Mouse (Mus musculus) kidney, adult 18-20 months (tissue): ENCODE measurements around the gene Ebpl.
"Not testable (repeated sequence)": the region's sequence is repeated elsewhere in the genome, so short reads cannot be mapped to it uniquely, and the experiment has no call there.

ENCODE experiments used
- DNase-seq: peaks from one replicate; pipeline ENCODE4 v3.0.0; 2021

Ebpl gene

DNA sequence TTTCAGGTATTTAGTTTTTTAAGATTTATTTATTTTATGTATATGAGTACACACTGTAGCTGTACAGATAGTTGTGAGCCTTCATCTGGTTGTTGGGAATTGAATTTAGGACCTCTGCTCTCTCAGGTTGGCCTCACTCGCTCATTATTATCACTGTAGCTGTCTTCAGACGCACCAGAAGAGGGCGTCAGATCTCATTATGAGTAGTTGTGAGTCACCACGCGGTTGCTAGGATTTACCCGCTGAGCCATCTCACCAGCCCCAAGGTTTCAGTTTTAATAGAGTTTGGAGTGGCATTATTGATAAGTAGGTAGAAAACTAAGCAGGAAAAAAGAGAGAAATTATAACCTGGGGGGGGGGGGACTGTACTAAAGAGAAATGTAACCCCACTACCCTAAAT, 33.2 kb downstream of the Ebpl start:
- DNase-seq, result not testable (repeated sequence)

DNA sequence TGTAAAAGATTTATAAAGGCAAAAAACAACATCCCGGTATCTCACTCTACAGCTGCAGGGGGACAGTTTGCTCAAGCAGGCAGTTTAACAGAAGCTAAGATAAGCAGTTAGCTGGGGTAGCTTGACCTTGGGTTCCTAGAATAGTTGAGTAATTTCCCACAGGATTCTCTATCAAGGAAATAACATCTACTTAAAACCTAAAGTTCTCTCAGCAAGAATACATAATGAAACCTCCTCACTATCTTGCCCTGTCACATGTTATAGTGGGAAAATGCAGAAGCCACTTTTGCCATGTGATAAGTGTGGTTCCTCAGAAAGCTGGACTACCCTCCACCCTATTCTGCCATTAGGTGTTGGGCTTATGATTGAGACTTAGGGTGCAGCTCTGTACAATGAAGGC, 37.5 kb downstream of the Ebpl start:
- no peak for DNase-seq

DNA sequence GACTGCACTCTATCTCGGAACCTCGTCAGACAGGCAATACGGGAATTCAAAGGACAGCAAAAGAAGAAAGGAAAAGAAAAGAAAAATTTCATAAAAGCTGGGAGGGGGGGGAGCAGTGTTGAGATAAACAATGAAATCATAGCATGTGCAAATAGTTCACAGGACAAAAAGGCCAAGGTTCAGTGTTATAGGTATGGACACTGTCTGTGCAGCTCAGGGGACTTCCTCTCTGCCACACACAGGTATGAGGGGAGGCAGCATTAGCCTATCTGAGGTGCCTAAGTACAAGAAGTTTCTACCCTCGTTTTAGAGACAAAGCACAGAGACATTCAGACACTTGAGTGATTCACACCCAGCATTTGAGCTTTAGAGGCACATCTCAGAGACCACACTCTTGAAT, 39.0 kb downstream of the Ebpl start:
- DNase-seq, result no peak

DNA sequence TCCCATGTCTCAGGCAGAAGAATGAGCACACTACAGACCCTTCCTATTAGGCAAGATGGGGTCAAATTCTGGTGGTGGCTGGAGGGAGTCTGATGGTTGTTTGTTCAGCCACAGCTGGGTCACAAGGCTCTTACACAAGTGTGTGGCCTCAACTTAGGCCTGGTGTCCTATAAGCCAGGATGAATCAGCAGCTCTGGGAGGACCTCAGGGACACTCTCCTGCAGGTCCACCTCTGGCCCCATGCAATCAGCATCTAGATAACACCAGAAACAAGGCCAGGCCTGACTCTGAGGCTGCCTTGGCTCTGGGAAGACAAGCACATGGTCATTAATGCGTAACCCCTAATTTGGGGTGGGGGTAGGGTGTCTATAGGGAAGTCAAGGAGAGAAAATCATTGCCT, 39.5 kb downstream of the Ebpl start:
- no peak for DNase-seq

DNA sequence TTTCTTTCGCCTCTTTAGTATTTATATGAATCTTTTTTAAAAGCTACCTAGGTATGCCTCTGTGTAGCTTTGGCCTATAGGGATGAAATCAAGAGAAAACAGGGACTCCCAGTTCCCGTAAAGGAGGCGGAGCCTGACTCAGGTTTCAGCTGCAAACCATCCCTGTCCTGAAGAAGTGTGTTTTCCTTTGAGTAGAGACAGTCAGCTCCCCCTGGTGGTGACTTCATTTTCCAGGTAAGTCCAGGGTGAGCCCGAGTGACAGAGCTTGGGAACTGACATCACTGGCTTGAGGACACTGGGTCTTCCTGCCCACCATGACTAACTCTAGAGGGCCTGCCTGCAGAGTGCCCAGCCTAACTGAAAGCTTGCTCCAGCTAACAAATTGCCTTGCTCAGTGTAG, 43.4 kb downstream of the Ebpl start:
- peak; percentile 55 for DNase-seq

DNA sequence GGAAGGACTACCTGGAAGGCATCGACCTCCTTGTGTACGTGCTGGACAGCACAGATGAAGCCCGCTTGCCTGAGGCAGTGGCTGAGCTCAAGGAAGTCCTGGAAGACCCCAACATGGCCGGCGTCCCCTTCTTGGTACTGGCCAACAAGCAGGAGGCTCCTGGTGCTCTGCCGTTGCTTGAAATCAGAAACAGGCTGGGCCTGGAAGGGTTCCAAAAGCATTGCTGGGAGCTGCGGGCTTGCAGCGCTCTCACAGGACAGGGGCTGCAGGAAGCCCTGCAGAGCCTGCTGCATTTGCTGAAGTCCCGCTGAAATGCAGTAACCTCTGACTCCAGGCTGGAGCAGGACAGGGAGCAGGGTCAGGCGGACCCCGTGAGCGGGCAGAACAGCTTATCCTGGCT, 49.3 kb downstream of the Ebpl start:
- DNase-seq, result no peak

DNA sequence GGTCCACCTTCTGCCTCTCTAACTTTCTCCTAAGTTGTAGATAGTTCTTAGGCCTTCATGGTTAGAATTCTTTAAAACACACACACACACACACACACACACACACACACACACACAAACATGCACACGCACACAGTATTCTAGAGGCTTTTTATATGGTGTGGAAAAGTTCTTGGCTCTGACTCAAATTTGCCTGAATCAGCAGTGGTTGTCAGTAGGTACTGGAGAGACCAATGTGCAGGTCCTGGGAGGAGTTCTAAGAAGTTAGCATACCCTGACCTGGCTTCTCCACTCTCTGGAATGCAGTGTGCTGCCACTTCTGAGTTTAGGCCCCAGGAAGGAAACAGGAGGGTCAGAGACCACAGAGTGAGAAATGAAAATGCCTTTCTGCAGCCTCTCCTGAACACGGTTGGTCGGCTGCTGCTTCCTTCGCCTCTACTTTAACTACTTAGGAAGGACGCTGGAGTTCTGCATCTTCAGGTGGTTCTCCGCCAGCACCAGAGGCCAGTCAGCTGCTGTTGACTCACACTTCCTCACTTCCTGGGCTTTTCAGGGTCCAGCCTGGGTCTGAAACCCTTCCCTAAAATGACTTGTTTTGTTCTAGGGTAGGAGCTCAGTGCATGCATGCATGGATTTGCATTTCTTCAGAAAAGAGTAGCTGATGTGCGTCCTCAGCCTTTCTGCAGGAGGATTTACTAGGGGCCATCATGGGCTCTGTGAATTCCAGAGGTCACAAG, 50.0 kb downstream of the Ebpl start:
- no peak for DNase-seq

DNA sequence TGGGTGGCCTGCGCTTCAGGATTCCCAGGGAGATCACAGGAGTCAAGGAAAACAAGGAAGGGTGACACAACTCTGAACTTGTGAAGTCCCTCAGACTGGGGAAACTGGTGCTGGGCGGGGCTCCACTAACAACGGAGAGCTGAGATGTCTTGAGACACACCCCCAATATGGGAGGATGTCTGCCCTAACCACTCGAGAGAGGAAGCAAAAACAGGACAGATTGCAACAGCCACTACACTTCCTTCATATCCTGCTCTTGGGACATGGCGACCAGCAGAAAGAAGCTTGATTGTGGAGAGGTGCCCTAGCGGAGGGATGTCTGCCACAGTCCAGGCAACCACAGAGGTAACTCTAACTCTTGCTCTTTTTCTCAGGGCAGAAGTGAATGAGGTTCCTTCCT, 50.6 kb downstream of the Ebpl start, which contains the start of gene Arl11:
TSS of gene Arl11 (plus strand) at position 161 of the 400 bp plus-strand sequence.
- no peak for DNase-seq

DNA sequence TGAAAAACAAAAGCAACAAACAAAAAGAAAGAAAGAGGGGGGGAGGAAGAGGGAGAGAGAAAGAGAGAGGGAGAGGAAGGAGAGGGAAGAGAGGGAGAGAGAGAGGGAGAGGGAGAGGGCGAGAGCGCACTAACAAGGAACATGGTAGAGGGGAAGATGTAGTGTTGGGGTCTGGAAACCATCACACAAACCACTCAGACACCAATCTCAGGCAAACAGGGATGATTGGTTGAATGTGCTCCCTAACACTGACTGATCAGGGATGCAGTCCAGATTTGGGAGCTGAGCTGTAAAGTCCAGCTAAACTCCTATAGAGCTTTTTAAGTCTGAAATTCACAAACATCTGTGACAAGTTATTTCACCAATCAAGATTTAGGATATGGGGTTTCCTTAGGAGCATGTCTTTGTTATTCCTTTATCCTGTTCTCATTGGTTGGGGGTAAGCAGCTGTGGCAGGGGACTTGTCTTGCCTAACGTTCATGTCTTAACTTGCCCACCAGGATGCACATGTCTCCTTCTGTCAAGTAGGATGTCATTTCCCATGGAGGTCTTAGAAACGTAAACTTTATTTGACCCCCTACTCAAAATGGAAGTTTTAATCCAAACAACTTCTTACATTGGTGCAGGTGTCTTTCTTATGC, 56.1 kb downstream of the Ebpl start:
- no peak for DNase-seq

DNA sequence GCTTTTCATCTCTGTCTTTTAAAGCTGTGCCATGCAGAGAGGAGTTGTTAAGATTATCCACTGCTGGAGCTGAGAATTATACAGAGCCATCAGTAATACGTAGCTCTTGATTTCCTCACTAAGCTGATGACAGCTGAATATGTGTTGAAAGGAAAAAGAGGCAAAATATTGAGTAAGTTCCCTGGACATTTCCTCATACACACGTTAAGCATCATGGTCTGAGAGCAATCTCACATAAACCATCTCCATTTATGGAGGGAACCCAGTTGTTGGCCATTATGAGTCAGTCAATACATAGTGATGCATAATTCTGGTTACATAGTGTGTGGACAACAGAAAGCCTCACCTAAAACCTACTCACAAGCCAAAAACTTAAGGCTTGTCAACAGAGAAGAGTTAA, 57.8 kb downstream of the Ebpl start:
- no peak for DNase-seq

DNA sequence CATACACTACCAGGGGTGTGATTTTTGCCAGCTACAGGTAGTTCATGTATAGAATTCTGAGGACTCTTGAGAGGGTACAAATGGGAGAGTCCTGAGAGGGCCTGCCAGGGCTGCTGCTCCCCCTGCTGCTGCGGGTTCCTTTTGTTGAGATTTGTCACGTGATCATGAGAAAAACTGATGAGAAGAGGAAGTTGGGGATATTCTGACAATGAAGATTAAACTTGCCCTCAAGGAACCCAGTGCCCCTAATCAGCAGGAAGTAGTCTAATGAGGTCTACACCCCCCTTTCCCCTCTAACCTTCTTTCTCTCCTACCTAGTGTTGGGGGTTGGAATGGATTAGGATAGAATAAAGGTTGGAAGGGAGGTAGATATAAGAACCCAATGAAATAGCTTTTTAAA, 58.9 kb downstream of the Ebpl start:
- no peak for DNase-seq

DNA sequence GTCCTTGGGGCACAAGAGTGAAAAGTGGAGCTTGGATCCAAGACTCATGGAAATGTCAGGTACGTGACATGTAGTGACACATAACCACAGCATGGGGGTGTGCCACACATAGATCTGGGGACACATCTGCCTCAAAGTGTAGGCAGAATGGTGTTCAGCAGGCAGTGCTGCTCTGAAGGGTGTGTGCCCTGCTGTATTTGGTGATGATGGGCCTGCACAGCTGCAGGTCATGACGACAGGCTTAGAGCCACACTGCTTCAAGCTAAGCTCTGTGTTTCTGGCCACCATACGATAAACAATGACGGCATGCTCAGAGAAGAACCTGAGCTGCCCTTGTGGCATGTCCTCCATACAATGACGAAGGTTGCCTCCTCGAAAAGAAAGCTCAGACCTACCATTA, 60.4 kb downstream of the Ebpl start:
- DNase-seq, result no peak

DNA sequence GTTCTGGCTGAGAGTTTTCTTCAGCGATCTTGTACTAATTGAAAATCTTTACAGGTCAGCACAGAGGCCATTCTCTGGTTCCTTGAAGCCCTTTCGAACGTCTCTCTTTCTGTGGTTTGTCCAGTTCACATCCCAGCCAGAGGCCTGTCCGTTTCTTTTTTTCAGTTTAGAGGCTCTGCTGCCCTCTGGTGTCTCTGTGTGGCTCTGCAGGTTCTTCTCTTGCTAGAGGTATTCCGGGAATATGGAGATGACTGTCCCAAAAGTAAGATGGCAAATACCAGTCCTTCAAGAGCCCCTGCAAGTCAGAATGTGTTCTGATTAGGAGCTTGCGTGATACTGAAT, 65.5 kb downstream of the Ebpl start:
- peak; percentile 61 for DNase-seq

DNA sequence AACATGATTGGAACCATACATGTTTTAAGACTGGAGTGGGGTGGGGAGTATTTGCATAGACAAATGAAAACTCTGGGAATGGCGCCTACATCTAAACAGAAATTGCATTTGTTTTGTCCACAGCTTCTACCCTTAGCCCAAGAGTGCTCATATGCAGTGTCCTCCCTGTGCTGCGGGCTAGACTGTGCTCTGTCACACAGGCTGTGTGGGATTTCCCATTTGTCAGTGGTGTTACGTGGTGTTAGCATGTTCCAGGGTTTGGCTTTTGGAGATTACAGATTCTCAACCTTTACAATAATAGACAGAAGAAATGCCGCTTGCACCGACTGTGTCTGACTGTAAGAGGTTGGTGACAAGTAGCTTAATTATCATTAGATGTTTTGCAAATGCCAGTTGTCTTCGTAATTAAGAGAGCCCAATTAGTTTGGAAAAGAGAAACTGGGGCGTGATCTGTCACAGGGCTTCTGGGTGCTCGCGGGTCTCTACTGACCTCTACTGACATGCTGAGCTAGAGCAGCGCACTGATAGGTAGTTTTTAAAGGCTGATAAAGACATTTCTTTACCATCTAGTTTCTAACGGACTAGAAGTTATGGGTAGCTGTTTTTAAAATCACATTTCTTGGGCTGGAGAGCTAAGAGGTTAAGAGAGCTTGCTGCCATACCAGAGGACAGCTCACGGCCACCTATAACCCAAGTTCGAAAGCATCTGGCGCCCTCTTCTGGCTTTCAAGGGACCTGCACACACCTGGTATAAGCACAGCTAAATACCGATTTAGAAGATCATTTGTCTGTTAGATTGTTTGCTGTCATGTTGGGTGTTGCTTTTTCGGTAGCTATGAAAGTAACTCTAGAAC, 66.1 kb downstream of the Ebpl start:
- DNase-seq, result peak; percentile 57

DNA sequence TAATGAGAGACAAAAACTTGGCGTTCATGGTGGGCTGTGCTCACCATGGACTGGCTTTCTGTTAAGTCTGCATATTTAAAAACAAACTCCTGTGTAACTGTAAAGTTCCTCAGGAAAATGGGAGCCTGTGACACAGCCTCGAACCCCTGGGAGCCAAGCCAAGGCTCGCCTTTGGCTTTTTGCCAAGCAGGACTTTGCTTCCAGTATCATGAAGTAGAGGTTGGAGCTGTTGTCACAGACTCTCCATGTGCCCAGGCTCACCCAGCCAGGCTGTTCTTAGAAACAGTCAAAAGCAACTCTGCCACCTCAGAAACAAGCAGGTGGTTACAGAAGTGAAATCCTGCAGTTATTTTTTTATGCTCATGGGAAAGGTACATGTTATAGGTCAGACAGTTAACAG, 69.6 kb downstream of the Ebpl start:
- DNase-seq, result peak; percentile 37

DNA sequence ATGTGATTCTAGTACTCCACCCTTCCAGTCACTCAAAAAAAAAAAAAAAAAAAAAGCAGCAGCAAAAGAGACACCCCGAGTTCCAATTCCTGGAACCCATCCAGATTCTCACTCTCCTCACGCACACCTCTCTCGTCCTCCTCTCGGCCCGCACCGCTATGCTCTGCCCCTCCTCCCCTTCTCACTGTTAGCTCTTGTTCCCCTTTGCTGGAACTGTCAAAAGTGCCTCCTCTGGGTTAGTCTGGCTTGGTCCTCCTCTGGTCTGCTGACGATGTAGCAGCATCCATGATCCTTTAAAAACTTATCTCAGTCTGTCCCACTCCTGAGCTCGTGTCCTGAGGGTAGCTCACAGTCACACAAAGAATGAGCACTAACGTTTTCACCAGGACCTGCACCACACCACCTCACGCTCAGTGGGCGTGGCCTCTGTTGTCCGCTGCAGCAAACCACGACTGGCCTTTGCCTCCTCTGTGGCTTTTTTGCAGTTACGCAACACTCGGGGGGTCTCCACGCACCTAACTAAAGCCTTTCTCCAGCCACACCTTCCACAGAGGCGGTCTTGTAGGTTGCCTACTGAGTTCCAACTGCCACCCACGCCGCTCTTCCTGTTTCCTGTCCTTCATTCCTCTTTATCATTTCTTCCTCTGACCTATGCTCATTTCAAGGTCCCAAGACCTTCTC, 71.5 kb downstream of the Ebpl start:
- DNase-seq, result no peak
